Mouse (Mus musculus) lung, embryonic 14.5 days (tissue): ENCODE data around the gene Fkrp. TPM values are rescaled to one million over a fixed set of nuclear protein-coding genes. Genes with fewer than 3 reads are reported as not detected.
A peak's percentile ranks its signal among the peaks of the same experiment; 100 is the strongest.

ENCODE experiments used
- ATAC-seq: fragments of 200-750 bp; cut with Nextera tagmentation; 2 replicates; pipeline ENCODE4 v1.8.0; 2017; ENCODE audit warnings: mild to moderate bottlenecking, moderate TSS enrichment, moderate library complexity; ENCODE audit not compliant: insufficient read depth
- DNase-seq: peaks from one replicate; pipeline ENCODE4 v3.0.0-alpha.2; 2015
- H3K27ac ChIP-seq: fragments of 300-500 bp; sonication (generic); 2 replicates; pipeline ENCODE4 v1.5.1; 2014; ENCODE audit warnings: low read depth, mild to moderate bottlenecking, moderate library complexity
- H3K27me3 ChIP-seq: fragments of 300-500 bp; sonication (generic); 2 replicates; pipeline ENCODE4 v1.6.1; 2014; ENCODE audit warnings: low read length, control low read depth; ENCODE audit not compliant: insufficient read depth
- H3K36me3 ChIP-seq: fragments of 300-500 bp; sonication (generic); 2 replicates; pipeline ENCODE4 v1.6.1; 2014; ENCODE audit warnings: control low read depth; ENCODE audit not compliant: insufficient read depth
- H3K4me1 ChIP-seq: fragments of 300-500 bp; sonication (generic); 2 replicates; pipeline ENCODE4 v1.6.1; 2014; ENCODE audit warnings: antibody characterized with exemption, control low read depth; ENCODE audit not compliant: insufficient read depth
- H3K4me2 ChIP-seq: fragments of 300-500 bp; sonication (generic); 2 replicates; pipeline ENCODE4 v1.6.1; 2014; ENCODE audit warnings: mild to moderate bottlenecking
- H3K4me3 ChIP-seq: fragments of 300-500 bp; sonication (generic); 2 replicates; pipeline ENCODE4 v1.5.1; 2014; ENCODE audit warnings: low read depth, low read length
- H3K9ac ChIP-seq: fragments of 300-500 bp; sonication (generic); 2 replicates; pipeline ENCODE4 v1.6.1; 2014
- H3K9me3 ChIP-seq: fragments of 300-500 bp; sonication (generic); 2 replicates; pipeline ENCODE4 v1.6.1; 2016; ENCODE audit warnings: low read depth, low read length, control low read depth
- CTCF ChIP-seq: IDR thresholded peaks from 2 replicates; pipeline ENCODE4 v1.5.1; 2016; ENCODE audit warnings: antibody characterized with exemption, low read depth
- WGBS: fragments of 180-500 bp; shearing (Covaris S2); extraction: QIAGEN DNeasy Blood & Tissue Kit; methylation state at CpG from one replicate; pipeline ENCODE4 v1.1.7; 2014; 5-methylcytosine and 5-hydroxymethylcytosine counted together
- polyA plus RNA-seq: library from polyadenylated mRNA; unstranded; fragments of >200 nt; fragmentation: Nextera tagmentation; extraction: Ambion mirVana; gene quantifications from 2 replicates; pipeline ENCODE4 v1.2.1, GENCODE M21; 2014

The Fkrp gene
- polyA plus RNA-seq, 1 experiment from 2014 or later: 31.9 TPM

- Histone ChIP-seq H3K4me2 (no peak overlapping the region), H3K4me1 (peaks cover 30% of the 10 kb centered on the region), H3K9ac (no peak overlapping the region), H3K27ac (no peak overlapping the region), H3K36me3 (peaks cover 42% of the 10 kb centered on the region), H3K4me3 (no peak overlapping the region), H3K27me3 (no peaks in the 10 kb centered on the region), H3K9me3 (no peaks in the 10 kb centered on the region)
- DNase-seq (no peak), ATAC-seq (no peak)
- 82% methylated on average over 5 of the region's 5 CpGs for WGBS
- no peak for TF ChIP-seq CTCF
Measured at GRCm38 (mm10) chr7:16819794-16820193, 3.3 kb upstream of the Fkrp start.

DNA sequence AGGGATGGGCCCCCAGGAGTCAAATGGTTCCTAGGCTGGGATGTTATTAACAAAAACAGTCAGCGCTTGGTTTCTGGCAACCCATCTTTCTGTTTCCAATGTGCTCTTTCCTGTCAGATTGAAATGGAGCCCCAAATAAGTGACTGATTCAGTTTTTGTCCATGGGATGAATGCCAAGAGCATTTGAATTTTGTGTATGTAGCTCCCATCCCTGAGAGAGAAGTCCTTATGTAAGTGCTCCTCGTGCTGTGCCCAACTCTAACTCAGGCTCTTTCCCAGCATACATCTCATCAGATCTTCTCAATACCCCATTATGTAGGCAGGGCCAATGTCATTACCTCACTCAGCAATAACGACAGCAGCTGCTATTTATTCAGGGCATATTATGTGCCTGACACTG is 1.2 kb upstream of the Fkrp start:
- Histone ChIP-seq H3K4me1 (peaks cover 30% of the 10 kb centered on the region), H3K36me3 (peaks cover 32% of the 10 kb centered on the region), H3K27me3 (no peaks in the 10 kb centered on the region), H3K4me2 (peak overlapping the region; percentile 97), H3K9ac (peak overlapping the region; percentile 100), H3K27ac (no peak overlapping the region), H3K9me3 (no peaks in the 10 kb centered on the region), H3K4me3 (peak overlapping the region; percentile 99)
- DNase-seq (peak; percentile 22), ATAC-seq (no peak)
- TF ChIP-seq CTCF: no peak
- WGBS: 39% methylated on average over 3 of the region's 3 CpGs

DNA sequence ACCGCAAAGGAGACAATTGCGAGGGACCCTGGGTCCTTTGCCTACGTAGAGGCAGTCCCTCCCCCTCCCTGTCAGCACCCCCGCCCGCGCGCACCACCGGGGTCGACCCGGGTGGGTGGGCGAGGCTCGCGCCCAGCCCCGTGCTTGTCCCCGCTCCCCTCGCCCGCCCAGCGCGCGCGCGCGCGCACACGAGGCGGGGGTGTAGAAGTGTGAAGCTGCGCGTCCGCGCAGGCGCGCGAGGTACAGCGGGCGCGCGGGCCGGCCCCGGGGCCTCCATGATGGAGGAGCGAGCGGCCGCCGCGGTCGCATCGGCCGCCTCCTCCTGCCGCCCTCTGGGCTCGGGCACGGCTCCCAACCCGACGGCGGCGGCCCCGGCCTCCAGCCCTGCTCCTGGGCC is 456 bp downstream of the Fkrp start:
- ATAC-seq (peak; percentile 81), DNase-seq (peak; percentile 94)
- H3K4me3 ChIP-seq: peak overlapping the region; percentile 99
- H3K36me3 ChIP-seq: peaks cover 22% of the 10 kb centered on the region
- 0% methylated on average over 49 of the region's 55 CpGs for WGBS
- H3K27me3 ChIP-seq: peaks cover 5% of the 10 kb centered on the region; the same call in 1 of the 2 replicates
- TF ChIP-seq CTCF: no peak
- H3K4me2 ChIP-seq: peak overlapping the region; percentile 97
- no peaks in the 10 kb centered on the region for H3K9me3 ChIP-seq
- H3K4me1 ChIP-seq: peaks cover 35% of the 10 kb centered on the region
- peak overlapping the region; percentile 99 for H3K27ac ChIP-seq
- peak overlapping the region; percentile 100 for H3K9ac ChIP-seq

GRCm38 (mm10) chr7:16815351-16815941 is 1.1 kb downstream of the Fkrp start, which contains the start of gene Strn4:
Gene Strn4, plus strand, starts transcription at chr7:16815889.
- H3K36me3 ChIP-seq: peaks cover 21% of the 10 kb centered on the region
- peak within 1 kb of the TSS; percentile 100 for H3K9ac ChIP-seq
- peak within 1 kb of the TSS; percentile 99 for H3K4me3 ChIP-seq
- DNase-seq (peak; percentile 69), ATAC-seq (peak; percentile 18; the same call in 1 of the 2 replicates)
- 0% methylated on average over 1 of the region's 1 CpGs for WGBS
- peak within 1 kb of the TSS; percentile 97 for H3K4me2 ChIP-seq
- peak within 1 kb of the TSS; percentile 99 for H3K27ac ChIP-seq
- TF ChIP-seq CTCF: no peak
- peaks cover 12% of the 10 kb centered on the region; the same call in 1 of the 2 replicates for H3K27me3 ChIP-seq
- peaks cover 35% of the 10 kb centered on the region for H3K4me1 ChIP-seq
- no peaks in the 10 kb centered on the region for H3K9me3 ChIP-seq

GRCm38 (mm10) chr7:16812505-16812904 is 4.0 kb downstream of the Fkrp start:
- H3K9ac ChIP-seq: no peak overlapping the region

GRCm38 (mm10) chr7:16811649-16812070 is 4.9 kb downstream of the Fkrp start:
- Histone ChIP-seq H3K9ac (peak overlapping the region; percentile 48), H3K36me3 (peaks cover 32% of the 10 kb centered on the region), H3K4me2 (peak overlapping the region; percentile 93), H3K27ac (no peak overlapping the region), H3K9me3 (no peaks in the 10 kb centered on the region), H3K4me3 (peak overlapping the region; percentile 40), H3K27me3 (peaks cover 12% of the 10 kb centered on the region; the same call in 1 of the 2 replicates), H3K4me1 (peaks cover 12% of the 10 kb centered on the region; the same call in 1 of the 2 replicates)
- ATAC-seq (no peak; the same call in 1 of the 2 replicates), DNase-seq (no peak)
- TF ChIP-seq CTCF: no peak
- 18% methylated on average over 17 of the region's 17 CpGs for WGBS

More at GRCm38 (mm10) chr7:16812505-16812904, 4.0 kb downstream of the Fkrp start:
- H3K27ac ChIP-seq: no peak overlapping the region
- ATAC-seq: no peak
- no peaks in the 10 kb centered on the region for H3K9me3 ChIP-seq
- H3K4me2 ChIP-seq: no peak overlapping the region
- TF ChIP-seq CTCF: peak; percentile 46
- peaks cover 15% of the 10 kb centered on the region for H3K4me1 ChIP-seq
- peaks cover 32% of the 10 kb centered on the region for H3K36me3 ChIP-seq
- H3K4me3 ChIP-seq: no peak overlapping the region
- H3K27me3 ChIP-seq: peaks cover 12% of the 10 kb centered on the region; the same call in 1 of the 2 replicates
- 82% methylated on average over 2 of the region's 2 CpGs for WGBS
- peak; percentile 22 for DNase-seq

- peak overlapping the region; percentile 93 for H3K4me2 ChIP-seq
- WGBS: 7% methylated on average over 88 of the region's 90 CpGs
- peak; percentile 19; the same call in 1 of the 2 replicates for TF ChIP-seq CTCF
- peaks cover 32% of the 10 kb centered on the region for H3K36me3 ChIP-seq
- no peak overlapping the region for H3K27ac ChIP-seq
- peak; percentile 74 for DNase-seq
- peaks cover 12% of the 10 kb centered on the region; the same call in 1 of the 2 replicates for H3K27me3 ChIP-seq
- peaks cover 12% of the 10 kb centered on the region; the same call in 1 of the 2 replicates for H3K4me1 ChIP-seq
- H3K9me3 ChIP-seq: no peaks in the 10 kb centered on the region
- H3K4me3 ChIP-seq: peak overlapping the region; percentile 40
- ATAC-seq: peak; percentile 53
- peak overlapping the region; percentile 48 for H3K9ac ChIP-seq
Measured at GRCm38 (mm10) chr7:16810920-16811648, 5.4 kb downstream of the Fkrp start.
